Mouse (Mus musculus): ENCODE data around the gene Lhfpl2. TPM values are rescaled to one million over a fixed set of nuclear protein-coding genes. Genes with fewer than 3 reads are reported as not detected.
A peak's percentile ranks its signal among the peaks of the same experiment; 100 is the strongest.
"Not testable (repeated sequence)": the region's sequence is repeated elsewhere in the genome, so short reads cannot be mapped to it uniquely, and the experiment has no call there.

Lhfpl2 gene
- polyA plus RNA-seq (2015; fragmentation: Nextera tagmentation; extraction: Ambion mirVana), result 16.3 and 16.8 TPM in 2 replicates

- H3K4me1 ChIP-seq, result peaks cover 20% of the 10 kb centered on the region
- H3K4me2 ChIP-seq, result peak within 1 kb of the TSS; percentile 98
- peak within 1 kb of the TSS; percentile 31; the same call in 1 of the 2 replicates for H3K27ac ChIP-seq
- peaks cover 11% of the 10 kb centered on the region for H3K27me3 ChIP-seq (replicated peaks)
- no peaks in the 10 kb centered on the region for H3K36me3 ChIP-seq (replicated peaks)
- no peaks in the 10 kb centered on the region for H3K9me3 ChIP-seq
- H3K4me3 ChIP-seq, result peak within 1 kb of the TSS; percentile 66
- ATAC-seq (replicated peaks), result peak; percentile 81
- WGBS, result under 1% methylated on average over 76 of the region's 85 CpGs
- peak within 1 kb of the TSS; percentile 61 for H3K9ac ChIP-seq
These were observed at the start of gene Lhfpl2 for GRCm38 (mm10) chr13:94057563-94058560. TSS of gene Lhfpl2 (plus strand) at chr13:94057796.

- no peak overlapping the region for H3K4me2 ChIP-seq
- H3K27ac ChIP-seq, result no peak overlapping the region
- no peak overlapping the region for H3K9ac ChIP-seq
- H3K27me3 ChIP-seq (replicated peaks), result no peaks in the 10 kb centered on the region
- H3K9me3 ChIP-seq, result no peaks in the 10 kb centered on the region
- no peaks in the 10 kb centered on the region for H3K4me1 ChIP-seq
- H3K36me3 ChIP-seq (replicated peaks), result no peaks in the 10 kb centered on the region
- WGBS, result 87% methylated on average over 4 of the region's 4 CpGs
- no peak overlapping the region for H3K4me3 ChIP-seq
- no peak for ATAC-seq (replicated peaks)
These were observed 45.5 kb upstream of the Lhfpl2 start for GRCm38 (mm10) chr13:94011996-94012575.

GRCm38 (mm10) chr13:94013986-94014385 is 43.6 kb upstream of the Lhfpl2 start:
- Histone ChIP-seq H3K4me1 (no peaks in the 10 kb centered on the region), H3K27me3 (replicated peaks) (no peaks in the 10 kb centered on the region), H3K36me3 (replicated peaks) (no peaks in the 10 kb centered on the region), H3K4me2 (no peak overlapping the region), H3K4me3 (no peak overlapping the region), H3K9me3 (no peaks in the 10 kb centered on the region), H3K27ac (no peak overlapping the region), H3K9ac (no peak overlapping the region)
- 92% methylated on average over 10 of the region's 10 CpGs for WGBS
- ATAC-seq (replicated peaks), result no peak

- H3K9ac ChIP-seq; H3K9me3 ChIP-seq; H3K4me3 ChIP-seq; ATAC-seq (replicated peaks); H3K27me3 ChIP-seq (replicated peaks); H3K27ac ChIP-seq; H3K4me2 ChIP-seq; H3K4me1 ChIP-seq; H3K36me3 ChIP-seq (replicated peaks): not testable (repeated sequence)
- 72% methylated on average over 10 of the region's 13 CpGs for WGBS
These were observed 33.0 kb upstream of the Lhfpl2 start for GRCm38 (mm10) chr13:94024575-94024974.

GRCm38 (mm10) chr13:94029147-94029546 is 28.4 kb upstream of the Lhfpl2 start:
- H3K4me1 ChIP-seq, result no peaks in the 10 kb centered on the region
- H3K9me3 ChIP-seq, result no peaks in the 10 kb centered on the region
- H3K27me3 ChIP-seq (replicated peaks), result no peaks in the 10 kb centered on the region
- H3K4me2 ChIP-seq, result no peak overlapping the region
- H3K9ac ChIP-seq, result no peak overlapping the region
- H3K27ac ChIP-seq, result no peak overlapping the region
- 85% methylated on average over 10 of the region's 10 CpGs for WGBS
- no peaks in the 10 kb centered on the region for H3K36me3 ChIP-seq (replicated peaks)
- no peak for ATAC-seq (replicated peaks)
- no peak overlapping the region for H3K4me3 ChIP-seq

- no peak for ATAC-seq (replicated peaks)
- Histone ChIP-seq H3K9ac (no peak overlapping the region), H3K4me2 (no peak overlapping the region), H3K9me3 (no peaks in the 10 kb centered on the region), H3K4me1 (no peaks in the 10 kb centered on the region), H3K36me3 (replicated peaks) (no peaks in the 10 kb centered on the region), H3K27ac (no peak overlapping the region), H3K4me3 (no peak overlapping the region), H3K27me3 (replicated peaks) (no peaks in the 10 kb centered on the region)
- 75% methylated on average over 2 of the region's 2 CpGs for WGBS
These were observed 27.0 kb upstream of the Lhfpl2 start for GRCm38 (mm10) chr13:94030551-94030950.

GRCm38 (mm10) chr13:94037313-94038051 is 20.1 kb upstream of the Lhfpl2 start:
- H3K9me3 ChIP-seq, result no peaks in the 10 kb centered on the region
- no peaks in the 10 kb centered on the region for H3K27me3 ChIP-seq (replicated peaks)
- H3K4me2 ChIP-seq, result no peak overlapping the region
- peaks cover 4% of the 10 kb centered on the region; the same call in 1 of the 2 replicates for H3K4me1 ChIP-seq
- 41% methylated on average over 6 of the region's 6 CpGs for WGBS
- H3K9ac ChIP-seq, result no peak overlapping the region
- ATAC-seq (replicated peaks), result peak; percentile 54; the same call in 1 of the 2 replicates
- H3K4me3 ChIP-seq, result no peak overlapping the region
- H3K27ac ChIP-seq, result peak overlapping the region; percentile 31; the same call in 1 of the 2 replicates
- H3K36me3 ChIP-seq (replicated peaks), result no peaks in the 10 kb centered on the region

- no peak for ATAC-seq (replicated peaks)
- H3K4me3 ChIP-seq, result no peak overlapping the region
- H3K4me1 ChIP-seq, result peaks cover 4% of the 10 kb centered on the region; the same call in 1 of the 2 replicates
- WGBS, result 39% methylated on average over 2 of the region's 2 CpGs
- no peaks in the 10 kb centered on the region for H3K27me3 ChIP-seq (replicated peaks)
- peak overlapping the region; percentile 31; the same call in 1 of the 2 replicates for H3K27ac ChIP-seq
- no peak overlapping the region for H3K4me2 ChIP-seq
- H3K9me3 ChIP-seq, result no peaks in the 10 kb centered on the region
- no peak overlapping the region for H3K9ac ChIP-seq
- H3K36me3 ChIP-seq (replicated peaks), result no peaks in the 10 kb centered on the region
These were observed 19.6 kb upstream of the Lhfpl2 start for GRCm38 (mm10) chr13:94038052-94038340.

GRCm38 (mm10) chr13:94050036-94050435 is 7.6 kb upstream of the Lhfpl2 start:
- H3K9ac ChIP-seq, result no peak overlapping the region
- H3K4me3 ChIP-seq, result no peak overlapping the region
- H3K9me3 ChIP-seq, result no peaks in the 10 kb centered on the region
- ATAC-seq (replicated peaks), result no peak
- H3K4me1 ChIP-seq, result no peaks in the 10 kb centered on the region
- 77% methylated on average over 7 of the region's 7 CpGs for WGBS
- H3K27ac ChIP-seq, result no peak overlapping the region
- no peaks in the 10 kb centered on the region for H3K36me3 ChIP-seq (replicated peaks)
- H3K4me2 ChIP-seq, result no peak overlapping the region
- H3K27me3 ChIP-seq (replicated peaks), result no peaks in the 10 kb centered on the region

GRCm38 (mm10) chr13:94050782-94051181 is 6.8 kb upstream of the Lhfpl2 start:
- Histone ChIP-seq H3K9me3 (no peaks in the 10 kb centered on the region), H3K36me3 (replicated peaks) (no peaks in the 10 kb centered on the region), H3K27ac (no peak overlapping the region), H3K9ac (no peak overlapping the region), H3K27me3 (replicated peaks) (no peaks in the 10 kb centered on the region), H3K4me2 (no peak overlapping the region), H3K4me1 (no peaks in the 10 kb centered on the region), H3K4me3 (no peak overlapping the region)
- no peak for ATAC-seq (replicated peaks)
- WGBS, result 94% methylated on average over 3 of the region's 3 CpGs

- peaks cover 16% of the 10 kb centered on the region for H3K4me1 ChIP-seq
- WGBS, result 3% methylated on average over 17 of the region's 17 CpGs
- H3K27ac ChIP-seq, result peak overlapping the region; percentile 31; the same call in 1 of the 2 replicates
- peak overlapping the region; percentile 98 for H3K4me2 ChIP-seq
- H3K9ac ChIP-seq, result peak overlapping the region; percentile 61
- peak; percentile 22; the same call in 1 of the 2 replicates for ATAC-seq (replicated peaks)
- H3K4me3 ChIP-seq, result peak overlapping the region; percentile 66
- H3K27me3 ChIP-seq (replicated peaks), result peaks cover 11% of the 10 kb centered on the region
- H3K36me3 ChIP-seq (replicated peaks), result no peaks in the 10 kb centered on the region
- H3K9me3 ChIP-seq, result no peaks in the 10 kb centered on the region
These were observed 497 bp upstream of the Lhfpl2 start for GRCm38 (mm10) chr13:94057036-94057562.
